Mouse (Mus musculus) heart, postnatal 14 days (tissue): ENCODE results near the gene Inafm2. TPM values are rescaled to one million over a fixed set of nuclear protein-coding genes. Genes with fewer than 3 reads are reported as not detected.

Source experiments
- total RNA-seq, 2 experiments: library from RNA; stranded (reverse); gene quantifications; 2 replicates each; pipeline ENCODE4 v1.2.3; 2021

Inafm2 gene
- total RNA-seq, 2 experiments from 2014 or later = 36.2 to 38.6 TPM

Other genes starting within 250 kb of the Inafm2 start
- gene Bmf, start 196.1 kb upstream of the Inafm2 start, total RNA-seq = 10 to 100 TPM; 18.6 to 21.7 TPM
- gene Bub1b, start 147.5 kb upstream of the Inafm2 start, total RNA-seq = 1 to 10 TPM; 3.8 to 8.5 TPM
- gene Pak6, start 82.5 kb upstream of the Inafm2 start, total RNA-seq = 10 to 100 TPM in 1 of 2 experiments, 1 to 10 TPM in 1; 7.8 to 10.9 TPM
- gene Ankrd63, start 41.8 kb upstream of the Inafm2 start, total RNA-seq = 1 to 10 TPM; 1.7 to 2.8 TPM
- gene Plcb2, start 17.3 kb upstream of the Inafm2 start, total RNA-seq = 1 to 10 TPM; 2.4 to 2.7 TPM
- 10 to 100 TPM; 15.5 to 17.5 TPM for gene Ccdc9b, start 16.9 kb downstream of the Inafm2 start, total RNA-seq
- gene Phgr1, start 27.0 kb downstream of the Inafm2 start, total RNA-seq = not detected
- gene Disp2, start 34.0 kb downstream of the Inafm2 start, total RNA-seq = under 1 TPM; 0.02 to 0.10 TPM
- gene Knstrn, start 68.2 kb downstream of the Inafm2 start, total RNA-seq = 10 to 100 TPM in 1 of 2 experiments, 1 to 10 TPM in 1; 5.9 to 10.7 TPM
- 100 to 1,000 TPM; 150 to 163 TPM for gene Ivd, start 116.2 kb downstream of the Inafm2 start, total RNA-seq
- gene Bahd1, start 154.6 kb downstream of the Inafm2 start, total RNA-seq = 10 to 100 TPM; 15.9 to 17.7 TPM
- 10 to 100 TPM; 10.2 to 11.3 TPM for gene Chst14, start 180.7 kb downstream of the Inafm2 start, total RNA-seq